Mouse (Mus musculus): ENCODE measurements at regions not wholly inside any gene's neighbourhood (a gene's known extent, or its start where the extent isn't known, plus 50 kb on each side); places are given as distances from the start of the nearest gene placed in this dataset.

GRCm38 (mm10) chr9:14106371-14106770 is 168.5 kb upstream of the Sesn3 start:
- Histone ChIP-seq H3K9ac (no peak overlapping the region), H3K4me2 (no peak overlapping the region), H3K4me1 (no peaks in the 10 kb centered on the region; the same call in 1 of the 2 replicates), H3K4me3 (no peak overlapping the region), H3K27me3 (no peaks in the 10 kb centered on the region), H3K27ac (no peak overlapping the region), H3K36me3 (no peaks in the 10 kb centered on the region), H3K9me3 (no peaks in the 10 kb centered on the region)
- no peak for ATAC-seq (ENCODE audit: insufficient number of reproducible peaks, insufficient read depth, low FRiP score, low TSS enrichment, low read depth)
- WGBS = 89% methylated on average over 1 of the region's 1 CpGs

GRCm38 (mm10) chr9:14108798-14109197 is 166.1 kb upstream of the Sesn3 start:
- H3K4me3 ChIP-seq = no peak overlapping the region
- ATAC-seq (ENCODE audit: insufficient number of reproducible peaks, insufficient read depth, low FRiP score, low TSS enrichment, low read depth) = no peak
- H3K9me3 ChIP-seq = no peaks in the 10 kb centered on the region
- no peaks in the 10 kb centered on the region for H3K27me3 ChIP-seq
- no peak overlapping the region for H3K27ac ChIP-seq
- H3K4me1 ChIP-seq = no peaks in the 10 kb centered on the region; the same call in 1 of the 2 replicates
- WGBS = 74% methylated on average over 4 of the region's 4 CpGs
- no peak overlapping the region for H3K4me2 ChIP-seq
- H3K9ac ChIP-seq = no peak overlapping the region
- H3K36me3 ChIP-seq = no peaks in the 10 kb centered on the region

- ATAC-seq (ENCODE audit: insufficient number of reproducible peaks, insufficient read depth, low FRiP score, low TSS enrichment, low read depth) = no peak
- Histone ChIP-seq H3K27me3 (no peaks in the 10 kb centered on the region), H3K36me3 (no peaks in the 10 kb centered on the region), H3K4me2 (no peak overlapping the region), H3K4me3 (no peak overlapping the region), H3K9ac (no peak overlapping the region), H3K27ac (no peak overlapping the region), H3K9me3 (no peaks in the 10 kb centered on the region), H3K4me1 (no peaks in the 10 kb centered on the region; the same call in 1 of the 2 replicates)
- WGBS = 64% methylated on average over 4 of the region's 4 CpGs
Measured at GRCm38 (mm10) chr9:14109492-14109891, 165.4 kb upstream of the Sesn3 start.

- H3K4me2 ChIP-seq = no peak overlapping the region
- no peak overlapping the region for H3K27ac ChIP-seq
- 59% methylated on average over 2 of the region's 2 CpGs for WGBS
- no peaks in the 10 kb centered on the region for H3K27me3 ChIP-seq
- no peak overlapping the region for H3K4me3 ChIP-seq
- no peaks in the 10 kb centered on the region for H3K9me3 ChIP-seq
- no peak for ATAC-seq (ENCODE audit: insufficient number of reproducible peaks, insufficient read depth, low FRiP score, low TSS enrichment, low read depth)
- H3K4me1 ChIP-seq = no peaks in the 10 kb centered on the region; the same call in 1 of the 2 replicates
- H3K9ac ChIP-seq = no peak overlapping the region
- H3K36me3 ChIP-seq = no peaks in the 10 kb centered on the region
Measured at GRCm38 (mm10) chr9:14111713-14112112, 163.2 kb upstream of the Sesn3 start.

- Histone ChIP-seq H3K27ac (no peak overlapping the region), H3K36me3 (no peaks in the 10 kb centered on the region), H3K9me3 (no peaks in the 10 kb centered on the region), H3K27me3 (no peaks in the 10 kb centered on the region), H3K4me1 (no peaks in the 10 kb centered on the region), H3K9ac (no peak overlapping the region), H3K4me2 (no peak overlapping the region), H3K4me3 (no peak overlapping the region)
- no peak for ATAC-seq (ENCODE audit: insufficient number of reproducible peaks, insufficient read depth, low FRiP score, low TSS enrichment, low read depth)
- WGBS = 70% methylated on average over 3 of the region's 3 CpGs
Measured at GRCm38 (mm10) chr9:14115521-14115920, 159.3 kb upstream of the Sesn3 start.

GRCm38 (mm10) chr9:14116097-14116840 is 158.6 kb upstream of the Sesn3 start:
- Histone ChIP-seq H3K9ac (no peak overlapping the region), H3K4me2 (no peak overlapping the region), H3K27ac (no peak overlapping the region), H3K36me3 (no peaks in the 10 kb centered on the region), H3K9me3 (no peaks in the 10 kb centered on the region), H3K27me3 (no peaks in the 10 kb centered on the region), H3K4me3 (no peak overlapping the region), H3K4me1 (no peaks in the 10 kb centered on the region)
- 78% methylated on average over 8 of the region's 8 CpGs for WGBS
- no peak for ATAC-seq (ENCODE audit: insufficient number of reproducible peaks, insufficient read depth, low FRiP score, low TSS enrichment, low read depth)

- Histone ChIP-seq H3K9me3 (peaks cover 7% of the 10 kb centered on the region; the same call in 1 of the 2 replicates), H3K27me3 (no peaks in the 10 kb centered on the region), H3K4me1 (no peaks in the 10 kb centered on the region), H3K36me3 (no peaks in the 10 kb centered on the region), H3K27ac (no peak overlapping the region), H3K4me2 (no peak overlapping the region), H3K4me3 (no peak overlapping the region), H3K9ac (no peak overlapping the region)
- no peak for ATAC-seq (ENCODE audit: insufficient number of reproducible peaks, insufficient read depth, low FRiP score, low TSS enrichment, low read depth)
- 89% methylated on average over 5 of the region's 5 CpGs for WGBS
Measured at GRCm38 (mm10) chr9:14133372-14133771, 141.5 kb upstream of the Sesn3 start.

- peaks cover 7% of the 10 kb centered on the region; the same call in 1 of the 2 replicates for H3K9me3 ChIP-seq
- H3K36me3 ChIP-seq = no peaks in the 10 kb centered on the region
- no peak overlapping the region for H3K9ac ChIP-seq
- no peak overlapping the region for H3K4me3 ChIP-seq
- H3K27me3 ChIP-seq = no peaks in the 10 kb centered on the region
- no peaks in the 10 kb centered on the region for H3K4me1 ChIP-seq
- WGBS = 78% methylated on average over 6 of the region's 6 CpGs
- H3K27ac ChIP-seq = no peak overlapping the region
- ATAC-seq (ENCODE audit: insufficient number of reproducible peaks, insufficient read depth, low FRiP score, low TSS enrichment, low read depth) = no peak
- H3K4me2 ChIP-seq = no peak overlapping the region
Measured at GRCm38 (mm10) chr9:14134894-14135450, 139.9 kb upstream of the Sesn3 start.

- no peak for ATAC-seq (ENCODE audit: insufficient number of reproducible peaks, insufficient read depth, low FRiP score, low TSS enrichment, low read depth)
- Histone ChIP-seq H3K9me3 (no peaks in the 10 kb centered on the region), H3K36me3 (no peaks in the 10 kb centered on the region), H3K27ac (no peak overlapping the region), H3K27me3 (no peaks in the 10 kb centered on the region), H3K9ac (no peak overlapping the region), H3K4me2 (no peak overlapping the region), H3K4me1 (no peaks in the 10 kb centered on the region), H3K4me3 (no peak overlapping the region)
- 89% methylated on average over 4 of the region's 4 CpGs for WGBS
Measured at GRCm38 (mm10) chr9:14141321-14141720, 133.5 kb upstream of the Sesn3 start.

- no peak overlapping the region for H3K4me2 ChIP-seq
- WGBS = 24% methylated on average over 2 of the region's 2 CpGs
- no peaks in the 10 kb centered on the region for H3K9me3 ChIP-seq
- no peaks in the 10 kb centered on the region for H3K27me3 ChIP-seq
- no peaks in the 10 kb centered on the region for H3K36me3 ChIP-seq
- H3K4me1 ChIP-seq = no peaks in the 10 kb centered on the region
- no peak overlapping the region for H3K4me3 ChIP-seq
- no peak overlapping the region for H3K27ac ChIP-seq
- no peak for ATAC-seq (ENCODE audit: insufficient number of reproducible peaks, insufficient read depth, low FRiP score, low TSS enrichment, low read depth)
- H3K9ac ChIP-seq = no peak overlapping the region
Measured at GRCm38 (mm10) chr9:14143988-14144387, 130.9 kb upstream of the Sesn3 start.

GRCm38 (mm10) chr9:14147088-14147487 is 127.8 kb upstream of the Sesn3 start:
- H3K4me1 ChIP-seq = peaks cover 15% of the 10 kb centered on the region
- no peaks in the 10 kb centered on the region for H3K9me3 ChIP-seq
- no peak overlapping the region for H3K4me2 ChIP-seq
- H3K27me3 ChIP-seq = no peaks in the 10 kb centered on the region
- no peak for ATAC-seq (ENCODE audit: insufficient number of reproducible peaks, insufficient read depth, low FRiP score, low TSS enrichment, low read depth)
- H3K27ac ChIP-seq = no peak overlapping the region
- no peak overlapping the region for H3K4me3 ChIP-seq
- 87% methylated on average over 7 of the region's 7 CpGs for WGBS
- no peaks in the 10 kb centered on the region for H3K36me3 ChIP-seq
- H3K9ac ChIP-seq = no peak overlapping the region

- Histone ChIP-seq H3K9me3 (no peaks in the 10 kb centered on the region), H3K4me1 (peaks cover 15% of the 10 kb centered on the region), H3K36me3 (no peaks in the 10 kb centered on the region), H3K4me2 (no peak overlapping the region), H3K27ac (no peak overlapping the region), H3K4me3 (no peak overlapping the region), H3K9ac (no peak overlapping the region), H3K27me3 (no peaks in the 10 kb centered on the region)
- ATAC-seq (ENCODE audit: insufficient number of reproducible peaks, insufficient read depth, low FRiP score, low TSS enrichment, low read depth) = no peak
- 69% methylated on average over 4 of the region's 4 CpGs for WGBS
Measured at GRCm38 (mm10) chr9:14147731-14148130, 127.1 kb upstream of the Sesn3 start.
